Mouse (Mus musculus): Measurements from ENCODE around the gene Pex11g.

The Pex11g gene

DNA sequence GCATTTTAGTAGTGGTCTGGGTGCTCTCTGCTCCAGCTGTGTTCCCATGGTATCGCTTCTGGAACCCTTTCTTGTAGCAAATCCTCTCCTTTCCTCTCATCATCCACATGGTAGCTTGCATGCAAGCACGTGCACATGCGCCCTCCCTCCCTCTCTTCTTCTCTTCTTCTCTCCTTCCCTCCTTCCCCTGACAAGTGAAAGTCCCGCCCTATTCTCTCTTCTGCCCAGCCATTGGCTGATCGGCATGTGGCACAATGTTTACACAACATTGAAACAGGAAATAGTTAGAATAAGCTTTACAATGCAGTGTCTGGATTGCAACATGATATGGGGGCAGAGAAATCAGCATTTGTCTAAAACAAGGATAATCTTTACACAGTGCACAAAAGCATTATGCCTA, 14.1 kb upstream of the Pex11g start:
- DNase-seq (ENCODE audit: low read depth, low spot score) = no peak

GRCm38 (mm10) chr8:3480221-3480785, 12.8 kb upstream of the Pex11g start:
- no peak for DNase-seq (ENCODE audit: low read depth, low spot score)

- DNase-seq (ENCODE audit: low read depth, low spot score) = no peak
These were observed 8.4 kb upstream of the Pex11g start for GRCm38 (mm10) chr8:3475715-3476429.

DNA sequence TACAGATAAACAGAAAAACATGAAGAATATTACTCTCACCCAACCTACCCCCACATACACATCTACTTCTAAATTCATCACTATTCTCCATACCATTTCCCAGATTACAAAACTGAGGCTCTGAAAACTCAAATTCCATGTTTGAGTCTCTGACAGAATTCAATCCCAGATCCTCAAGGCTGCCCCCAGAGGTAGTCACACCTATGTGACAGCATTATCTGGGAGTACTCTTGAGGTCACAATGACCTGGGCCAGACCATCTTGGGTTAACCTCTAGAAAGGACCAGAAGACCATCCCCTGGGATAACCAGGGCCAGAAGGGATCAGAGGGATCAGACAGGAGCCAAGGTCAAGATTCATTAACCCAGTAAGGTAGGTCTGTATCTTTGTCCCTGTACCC, 3.1 kb upstream of the Pex11g start, which contains the start of gene Tex45:
TSS of gene Tex45 (plus strand) at position 301 of the 400 bp plus-strand sequence.
- no peak for DNase-seq (ENCODE audit: low read depth, low spot score)

GRCm38 (mm10) chr8:3468838-3469237, 1.4 kb upstream of the Pex11g start:
- DNase-seq (ENCODE audit: low read depth, low spot score) = no peak

GRCm38 (mm10) chr8:3467886-3468545, 536 bp upstream of the Pex11g start:
- no peak for DNase-seq (ENCODE audit: low read depth, low spot score)

DNA sequence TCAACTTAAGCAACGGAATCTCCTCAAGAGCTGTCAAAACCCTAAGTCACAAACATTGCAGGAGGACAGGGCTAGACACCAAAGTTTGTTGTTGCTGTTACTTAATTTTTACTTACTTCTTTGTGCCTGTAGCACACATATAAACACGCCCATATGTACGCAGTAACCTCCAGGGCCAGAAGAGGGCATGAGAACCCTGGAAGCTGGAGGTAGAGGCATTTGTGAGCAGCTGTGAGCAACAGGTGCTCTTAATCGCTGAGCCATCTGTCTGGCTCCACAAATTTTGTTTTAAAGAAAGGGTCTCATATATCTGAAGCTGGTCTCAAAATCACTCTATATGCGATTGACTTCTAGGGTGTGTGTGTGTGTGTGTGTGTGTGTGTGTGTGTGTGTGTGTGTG, 3.2 kb downstream of the Pex11g start:
- DNase-seq (ENCODE audit: low read depth, low spot score) = no peak

- no peak for DNase-seq (ENCODE audit: low read depth, low spot score)
These were observed 4.2 kb downstream of the Pex11g start for GRCm38 (mm10) chr8:3463248-3463647.

DNA sequence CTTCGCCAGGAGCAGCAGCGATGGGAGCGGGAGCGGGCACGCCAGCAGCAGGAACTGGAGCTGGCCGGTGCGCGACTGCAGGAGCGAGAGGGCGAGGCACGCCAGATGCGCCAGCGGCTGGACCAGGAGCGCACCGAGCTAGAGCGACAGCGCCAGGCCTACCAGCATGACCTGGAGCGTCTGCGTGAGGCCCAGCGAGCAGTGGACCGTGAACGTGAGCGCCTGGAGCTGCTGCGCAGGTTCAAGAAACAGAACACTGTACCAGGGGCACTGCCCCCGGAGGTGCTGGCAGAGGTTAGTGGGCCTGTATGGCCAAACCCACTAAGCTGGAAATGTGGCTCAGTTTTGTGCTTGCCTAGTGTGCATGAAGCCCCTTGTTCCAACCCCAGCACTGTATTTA, 15.5 kb downstream of the Pex11g start:
- no peak for DNase-seq (ENCODE audit: low read depth, low spot score)

DNA sequence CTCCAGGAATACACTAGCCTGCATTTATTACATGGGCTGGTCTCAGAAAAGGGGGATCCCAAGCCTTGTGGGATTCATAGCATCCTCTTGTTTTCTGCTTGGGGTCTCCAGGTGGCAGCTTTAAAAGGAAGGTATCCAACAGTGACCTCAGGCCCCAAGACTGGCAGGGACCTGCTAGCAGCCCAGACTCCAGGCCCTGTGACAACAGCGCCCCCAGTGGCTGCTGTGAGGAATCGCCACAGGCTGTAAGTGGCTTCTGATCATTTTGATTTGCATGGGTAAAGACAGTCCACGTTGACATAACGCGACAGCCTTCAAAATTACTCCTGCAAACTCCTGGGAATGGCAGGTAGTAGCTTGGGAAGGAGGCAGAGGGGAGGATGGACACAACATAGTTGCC, 16.8 kb downstream of the Pex11g start:
- DNase-seq (ENCODE audit: low read depth, low spot score) = peak; percentile 53

DNA sequence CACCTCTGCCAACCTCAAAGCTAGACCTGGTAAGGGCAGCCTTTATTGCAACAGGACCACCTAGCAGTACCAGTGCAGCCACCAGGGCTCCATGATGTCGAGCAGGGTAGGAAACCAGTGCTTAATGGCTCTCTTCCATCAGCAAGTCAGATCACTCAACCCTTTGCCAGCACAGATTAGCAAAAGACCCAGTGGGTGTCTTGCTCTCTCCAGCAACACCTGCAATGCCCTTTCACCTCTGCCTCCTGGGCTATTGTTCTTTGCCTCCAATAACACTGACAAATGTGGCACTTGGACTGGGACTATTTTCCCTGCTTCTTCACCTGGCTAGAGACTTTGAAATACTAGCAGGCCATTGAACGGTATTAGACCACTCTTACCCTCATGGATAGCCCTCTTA, 18.3 kb downstream of the Pex11g start:
- no peak for DNase-seq (ENCODE audit: low read depth, low spot score)

GRCm38 (mm10) chr8:3439510-3439909, 28.0 kb downstream of the Pex11g start:
- DNase-seq (ENCODE audit: low read depth, low spot score) = no peak

- no peak for DNase-seq (ENCODE audit: low read depth, low spot score)
These were observed 31.0 kb downstream of the Pex11g start for GRCm38 (mm10) chr8:3436492-3436891.

DNA sequence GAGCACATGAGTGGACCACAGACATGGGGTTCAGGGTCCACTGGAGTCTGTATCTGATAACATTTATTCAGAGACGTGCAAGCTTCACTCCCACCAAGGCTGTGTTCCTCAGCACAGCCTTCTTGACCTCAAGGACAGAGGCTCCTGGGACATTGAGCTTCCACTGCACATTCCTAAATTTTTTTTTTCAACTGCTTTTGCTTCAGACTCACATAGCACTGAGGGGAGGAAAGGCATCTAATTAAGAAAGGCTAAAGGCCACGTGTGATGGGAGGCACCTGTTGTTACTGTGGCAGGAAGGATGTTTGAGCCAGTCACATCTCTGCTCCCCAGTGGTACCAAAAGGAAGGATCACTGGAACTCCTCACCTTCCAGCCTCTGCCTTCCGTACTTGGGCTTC, 36.4 kb downstream of the Pex11g start:
- DNase-seq (ENCODE audit: low read depth, low spot score) = no peak

DNA sequence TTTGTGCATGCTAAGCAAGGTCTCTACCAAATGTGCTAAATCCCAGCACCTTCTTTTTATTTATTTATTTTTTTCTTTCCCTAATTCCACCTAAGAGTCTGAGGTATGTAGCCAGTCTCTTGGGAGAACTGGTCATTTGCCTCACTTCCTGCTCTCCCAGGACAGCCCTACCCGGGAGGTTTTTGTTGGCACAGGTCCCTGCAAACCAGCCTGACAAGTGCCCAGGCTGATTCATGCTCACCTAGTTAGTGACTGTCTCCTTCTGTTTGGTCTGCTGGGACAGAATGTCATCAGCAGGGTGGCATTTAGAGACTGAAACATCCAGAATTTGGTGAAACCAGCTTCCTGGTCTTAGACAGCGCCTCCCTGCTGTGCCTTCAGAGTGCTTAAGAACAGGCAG, 37.5 kb downstream of the Pex11g start:
- no peak for DNase-seq (ENCODE audit: low read depth, low spot score)

DNA sequence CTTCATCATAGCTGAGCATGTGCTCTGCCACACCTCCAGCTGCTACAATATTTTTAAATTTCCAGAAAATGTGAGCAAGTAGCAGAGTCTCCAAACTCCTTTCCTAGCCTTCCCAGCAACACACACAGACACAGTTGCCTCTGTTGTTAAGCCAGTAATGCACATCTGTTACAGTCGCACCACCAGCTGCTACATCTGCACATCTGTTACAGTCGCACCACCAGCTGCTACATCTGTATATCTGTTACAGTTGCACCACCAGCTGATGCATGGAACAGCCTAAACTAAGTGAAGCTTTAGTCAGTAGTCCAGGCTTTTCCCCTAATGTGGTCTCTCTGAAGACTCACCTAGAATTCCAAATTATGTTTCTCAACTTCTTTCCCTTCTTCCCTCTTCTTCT, 39.1 kb downstream of the Pex11g start:
- DNase-seq (ENCODE audit: low read depth, low spot score) = no peak

GRCm38 (mm10) chr8:3426211-3426610, 41.3 kb downstream of the Pex11g start:
- DNase-seq (ENCODE audit: low read depth, low spot score) = no peak

GRCm38 (mm10) chr8:3425217-3425616, 42.3 kb downstream of the Pex11g start:
- no peak for DNase-seq (ENCODE audit: low read depth, low spot score)

DNA sequence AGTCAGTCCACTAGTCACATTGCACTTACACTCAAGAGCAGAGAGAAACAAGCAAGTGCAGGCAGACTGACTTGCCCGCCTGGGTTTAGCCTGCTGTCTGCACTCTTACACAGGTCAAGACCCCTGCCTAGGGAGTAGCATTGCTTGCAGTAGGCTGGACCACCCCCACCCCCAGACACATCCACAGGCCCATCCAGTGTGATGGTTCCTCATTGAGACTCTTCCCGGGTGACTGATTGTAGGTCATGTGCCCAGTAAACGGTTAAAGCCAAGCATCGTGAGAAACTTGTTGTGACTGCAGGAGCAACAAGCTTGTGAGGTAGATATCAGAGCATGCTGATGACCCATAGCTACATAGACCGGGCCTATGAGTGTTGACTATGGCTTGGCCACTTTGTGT, 46.0 kb downstream of the Pex11g start:
- no peak for DNase-seq (ENCODE audit: low read depth, low spot score)

GRCm38 (mm10) chr8:3420105-3420706, 47.3 kb downstream of the Pex11g start:
- DNase-seq (ENCODE audit: low read depth, low spot score) = no peak

DNA sequence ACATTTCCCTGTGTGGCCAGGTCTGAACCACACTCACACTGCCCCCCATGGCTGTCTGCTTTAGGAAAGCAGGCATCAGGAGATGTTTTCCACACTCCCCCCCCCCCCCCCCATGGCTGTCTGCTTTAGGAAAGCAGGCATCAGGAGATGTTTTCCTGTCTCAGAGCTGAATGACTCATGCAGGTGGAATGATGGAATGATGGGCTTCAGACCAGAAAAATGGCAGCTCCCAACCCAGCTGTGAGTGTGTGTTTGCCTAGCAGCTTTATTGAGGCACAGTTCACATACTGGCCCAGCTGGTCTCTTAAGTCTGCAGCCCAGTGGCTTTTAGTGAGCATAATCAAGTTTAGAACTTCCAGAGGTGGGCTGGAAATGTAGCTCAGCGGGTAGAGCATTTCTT, 49.4 kb downstream of the Pex11g start:
- no peak for DNase-seq (ENCODE audit: low read depth, low spot score)

GRCm38 (mm10) chr8:3417455-3417854, 50.0 kb downstream of the Pex11g start:
- DNase-seq (ENCODE audit: low read depth, low spot score) = no peak

DNA sequence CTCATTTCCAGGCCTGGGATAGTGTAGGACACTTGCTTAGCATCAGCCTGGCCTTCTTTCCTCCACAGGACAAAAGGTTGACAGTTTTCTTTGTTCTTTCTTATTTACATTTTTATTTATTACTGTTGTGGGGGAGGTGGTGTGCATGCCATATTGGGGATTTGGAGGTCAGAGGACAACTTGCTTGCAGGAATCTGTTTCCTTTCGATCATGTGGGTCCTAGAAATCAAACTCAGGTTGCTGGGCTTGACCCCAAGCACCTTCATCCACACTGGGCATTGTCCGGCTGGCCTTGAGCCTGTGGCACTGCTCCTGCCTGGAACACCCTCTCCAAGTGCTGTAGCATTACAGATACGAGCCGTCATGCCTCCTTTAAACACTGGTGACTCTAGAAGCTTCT, 50.6 kb downstream of the Pex11g start:
- DNase-seq (ENCODE audit: low read depth, low spot score) = no peak
